Mouse (Mus musculus): ENCODE measurements at regions not wholly inside any gene's neighbourhood (a gene's known extent, or its start where the extent isn't known, plus 50 kb on each side); places are given as distances from the start of the nearest gene placed in this dataset.

GRCm38 (mm10) chr5:46794028-46794705, 936.8 kb upstream of the Lcorl start:
- no peak for DNase-seq (ENCODE audit: extremely low spot score in 1 of 2, low spot score in 1 of 2)

GRCm38 (mm10) chr5:46791051-46791450, 933.6 kb upstream of the Lcorl start:
- DNase-seq (ENCODE audit: extremely low spot score in 1 of 2, low spot score in 1 of 2), result no peak

- DNase-seq (ENCODE audit: extremely low spot score in 1 of 2, low spot score in 1 of 2), result peak in 1 of 2 experiments; percentile 2
These were observed 933.1 kb upstream of the Lcorl start for GRCm38 (mm10) chr5:46790536-46790935.

GRCm38 (mm10) chr5:46787079-46787478, 929.7 kb upstream of the Lcorl start:
- DNase-seq (ENCODE audit: extremely low spot score in 1 of 2, low spot score in 1 of 2), result no peak

- no peak for DNase-seq (ENCODE audit: extremely low spot score in 1 of 2, low spot score in 1 of 2)
These were observed 898.7 kb upstream of the Lcorl start for GRCm38 (mm10) chr5:46756094-46756493.

- DNase-seq (ENCODE audit: extremely low spot score in 1 of 2, low spot score in 1 of 2), result no peak
These were observed 882.7 kb upstream of the Lcorl start for GRCm38 (mm10) chr5:46740034-46740582.

GRCm38 (mm10) chr5:46732510-46732909, 875.1 kb upstream of the Lcorl start:
- DNase-seq (ENCODE audit: extremely low spot score in 1 of 2, low spot score in 1 of 2), result no peak

- DNase-seq (ENCODE audit: extremely low spot score in 1 of 2, low spot score in 1 of 2), result no peak
These were observed 874.6 kb upstream of the Lcorl start for GRCm38 (mm10) chr5:46732025-46732424.

GRCm38 (mm10) chr5:46731297-46731696, 873.9 kb upstream of the Lcorl start:
- no peak for DNase-seq (ENCODE audit: extremely low spot score in 1 of 2, low spot score in 1 of 2)

- no peak for DNase-seq (ENCODE audit: extremely low spot score in 1 of 2, low spot score in 1 of 2)
These were observed 852.2 kb upstream of the Lcorl start for GRCm38 (mm10) chr5:46709596-46709995.

- DNase-seq (ENCODE audit: extremely low spot score in 1 of 2, low spot score in 1 of 2), result no peak
These were observed 850.4 kb upstream of the Lcorl start for GRCm38 (mm10) chr5:46707845-46708244.

- DNase-seq (ENCODE audit: extremely low spot score in 1 of 2, low spot score in 1 of 2), result no peak
These were observed 849.6 kb upstream of the Lcorl start for GRCm38 (mm10) chr5:46707021-46707420.

- DNase-seq (ENCODE audit: extremely low spot score in 1 of 2, low spot score in 1 of 2), result no peak
These were observed 820.6 kb upstream of the Lcorl start for GRCm38 (mm10) chr5:46678007-46678406.

- DNase-seq (ENCODE audit: extremely low spot score in 1 of 2, low spot score in 1 of 2), result no peak
These were observed 817.5 kb upstream of the Lcorl start for GRCm38 (mm10) chr5:46674810-46675502.

GRCm38 (mm10) chr5:46673413-46673812, 816.0 kb upstream of the Lcorl start:
- DNase-seq (ENCODE audit: extremely low spot score in 1 of 2, low spot score in 1 of 2), result no peak

GRCm38 (mm10) chr5:46670484-46670883, 813.1 kb upstream of the Lcorl start:
- DNase-seq (ENCODE audit: extremely low spot score in 1 of 2, low spot score in 1 of 2), result no peak

- DNase-seq (ENCODE audit: extremely low spot score in 1 of 2, low spot score in 1 of 2), result peak in 1 of 2 experiments; percentile 4
These were observed 808.8 kb upstream of the Lcorl start for GRCm38 (mm10) chr5:46666250-46666649.

GRCm38 (mm10) chr5:46657065-46657464, 799.6 kb upstream of the Lcorl start:
- no peak for DNase-seq (ENCODE audit: extremely low spot score in 1 of 2, low spot score in 1 of 2)

- no peak for DNase-seq (ENCODE audit: extremely low spot score in 1 of 2, low spot score in 1 of 2)
These were observed 796.8 kb upstream of the Lcorl start for GRCm38 (mm10) chr5:46654189-46654588.

- DNase-seq (ENCODE audit: extremely low spot score in 1 of 2, low spot score in 1 of 2), result no peak
These were observed 785.6 kb upstream of the Lcorl start for GRCm38 (mm10) chr5:46643009-46643408.

- DNase-seq (ENCODE audit: extremely low spot score in 1 of 2, low spot score in 1 of 2), result no peak
These were observed 777.8 kb upstream of the Lcorl start for GRCm38 (mm10) chr5:46635116-46635668.

All from frontal cortex, adult 2 months (tissue).